Mouse (Mus musculus): ENCODE data around the gene Stap2.

DNA sequence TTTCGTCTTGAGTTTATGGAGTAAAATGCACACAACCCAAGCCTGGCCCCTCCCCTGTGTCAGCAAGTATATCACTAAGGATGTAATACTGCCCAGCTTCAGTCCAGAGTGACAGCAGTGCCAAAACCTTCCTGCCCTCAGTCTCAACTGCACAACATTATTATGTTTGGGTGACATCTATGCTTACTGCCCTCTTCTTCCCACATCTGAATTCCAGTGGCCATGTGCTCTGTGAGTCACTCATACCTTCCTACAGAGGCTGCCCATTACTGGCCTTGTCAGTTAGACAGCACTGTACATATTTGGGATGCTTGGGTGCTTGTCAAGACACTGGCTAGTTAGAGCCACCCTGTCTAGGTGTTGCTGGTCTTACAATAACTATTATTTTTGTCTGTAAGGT is 20.9 kb upstream of the Stap2 start:
- TF ChIP-seq CTCF (IDR thresholded peaks at IDR 0.05; ENCODE audit: control insufficient read depth, insufficient read depth, insufficient replicate concordance, low read depth, low read length) (no peak), POLR2A (IDR thresholded peaks at IDR 0.05; ENCODE audit: control insufficient read depth, low read depth, low read length) (no peak)

Data from testis, adult 2 months (tissue).